Comparison of ENCODE assay signal across 33 mouse cellular contexts in genomic region chrX:110764080-110764479, GRCm38 (mm10). TPM values are rescaled to one million over a fixed set of nuclear protein-coding genes. Genes with fewer than 3 reads are reported as not detected.
DNase-seq lines count a peak whose midpoint lies in the region; ATAC-seq and TF ChIP-seq lines count a peak whose summit lies in the region.
"Had no signal": no experiment of that assay in that cellular context is flagged by ENCODE, and none has a peak within 500 bp of the region (broad histone marks: within the 10 kb centered on the region; RNA-seq: fewer than 3 reads in every experiment).

No protein-coding gene starts in this region.

- H3K9me3 ChIP-seq in MEL (replicated peaks; ENCODE audit: insufficient read depth, low read length), result no peaks in the 10 kb centered on the region
- H3K9me3 ChIP-seq: embryonic facial prominence, embryonic 10.5 days; embryonic facial prominence, embryonic 13.5 days; forebrain, embryonic 10.5 days; forebrain, embryonic 13.5 days; heart, embryonic 10.5 days; heart, embryonic 13.5 days had no signal

- no peak for TF ChIP-seq POLR2A in MEL (IDR thresholded peaks at IDR 0.05; ENCODE audit: control insufficient read depth in 1 of 2, insufficient read depth in 1 of 2, low read depth in 1 of 2, low read length in 2 of 2, poor library complexity in 1 of 2)

- TF ChIP-seq CTCF in layer of hippocampus, adult 2 months (conservative IDR thresholded peaks at IDR 0.05), result 0 out of 2 replicates have a peak, but pooled peaks have one; percentile 8
- peak in 1 of 3 experiments; percentile 56; a peak in 2 of 6 replicates for TF ChIP-seq CTCF in MEL (IDR thresholded peaks at IDR 0.05 in 2 of 3, conservative IDR thresholded peaks at IDR 0.05 in 1 of 3; ENCODE audit: control insufficient read depth in 1 of 3, insufficient read depth in 1 of 3, low read depth in 2 of 3, low read length in 3 of 3, poor library complexity in 1 of 3, severe bottlenecking in 1 of 3)

- H3K4me1 ChIP-seq in MEL (ENCODE audit: control insufficient read depth in 1 of 2, insufficient read depth in 2 of 2, low read length in 2 of 2), result no peaks in the 10 kb centered on the region
- H3K4me1 ChIP-seq: embryonic facial prominence, embryonic 10.5 days; embryonic facial prominence, embryonic 13.5 days; forebrain, embryonic 10.5 days; forebrain, embryonic 13.5 days; heart, embryonic 10.5 days; heart, embryonic 13.5 days had no signal

- no peak overlapping the region for H3K9ac ChIP-seq in MEL (ENCODE audit: control insufficient read depth, low read depth, low read length, poor library complexity, severe bottlenecking)
- H3K9ac ChIP-seq: embryonic facial prominence, embryonic 13.5 days; forebrain, embryonic 13.5 days; heart, embryonic 13.5 days; hindbrain, embryonic 14.5 days had no signal

- no peak for TF ChIP-seq EP300 in MEL (IDR thresholded peaks at IDR 0.05; ENCODE audit: low read depth in 1 of 2, low read length in 2 of 2)

- no peaks in the 10 kb centered on the region for H3K27me3 ChIP-seq in MEL (ENCODE audit: control insufficient read depth in 1 of 2, insufficient read depth in 2 of 2, low read length in 2 of 2)
- H3K27me3 ChIP-seq: CH12.LX; embryonic facial prominence, embryonic 13.5 days; forebrain, embryonic 13.5 days; heart, embryonic 13.5 days had no signal

- no peak overlapping the region for H3K4me3 ChIP-seq in layer of hippocampus, adult 2 months
- no peak overlapping the region for H3K4me3 ChIP-seq in MEL (ENCODE audit: control insufficient read depth in 1 of 2, insufficient read depth in 1 of 2, low read depth in 2 of 2, low read length in 2 of 2)
- H3K4me3 ChIP-seq: embryonic facial prominence, embryonic 10.5 days; embryonic facial prominence, embryonic 13.5 days; erythroblast, embryonic 14.5 days; forebrain, embryonic 10.5 days; forebrain, embryonic 13.5 days; heart, embryonic 10.5 days; heart, embryonic 13.5 days had no signal

- no peaks in the 10 kb centered on the region for H3K79me2 ChIP-seq in MEL (ENCODE audit: control insufficient read depth, insufficient read depth, low read length, poor library complexity)

- H3K27ac ChIP-seq in layer of hippocampus, adult 2 months, result no peak overlapping the region
- H3K27ac ChIP-seq in MEL (ENCODE audit: control insufficient read depth, low read depth, low read length), result no peak overlapping the region
- H3K27ac ChIP-seq: embryonic facial prominence, embryonic 10.5 days; embryonic facial prominence, embryonic 13.5 days; forebrain, embryonic 10.5 days; forebrain, embryonic 13.5 days; heart, embryonic 10.5 days; heart, embryonic 13.5 days; hindbrain, embryonic 14.5 days; hindbrain, postnatal 0 days had no signal

- no peak for ATAC-seq in erythroid progenitor cell, adult 5-6 weeks (replicated peaks; ENCODE audit: low FRiP score, poor library complexity, severe bottlenecking)
- no peak for ATAC-seq in granulocyte monocyte progenitor cell, adult 5-6 weeks (replicated peaks; ENCODE audit: poor library complexity, severe bottlenecking)
- ATAC-seq: forebrain, embryonic 13.5 days; forebrain, embryonic 16.5 days; hindbrain, postnatal 0 days; inflammation-experienced regulatory T-cells, adult 6 months; intestine, postnatal 0 days had no signal

- TF ChIP-seq RAD21 in MEL (IDR thresholded peaks at IDR 0.05; ENCODE audit: low read depth, low read length), result peak; percentile 54

- H3K36me3 ChIP-seq in MEL (ENCODE audit: control insufficient read depth in 1 of 2, insufficient read depth in 2 of 2, low read length in 2 of 2), result peaks cover 0 to 4% of the 10 kb centered on the region in 2 experiments; a peak in 2 of 4 replicates
- H3K36me3 ChIP-seq: embryonic facial prominence, embryonic 10.5 days; embryonic facial prominence, embryonic 13.5 days; forebrain, embryonic 10.5 days; heart, embryonic 10.5 days; heart, embryonic 13.5 days had no signal

- no peak for DNase-seq in layer of hippocampus, adult 2 months (ENCODE audit: low spot score in 2 of 2)
- DNase-seq in layer of hippocampus, adult 11-12 months (ENCODE audit: low spot score), result no peak
- DNase-seq in 416B (ENCODE audit: low read depth) (peak; percentile 14), MEL (ENCODE audit: low read depth, low spot score) (peak; percentile 46)
- peak; percentile 0 for DNase-seq in embryo, embryonic 10.5 days (ENCODE audit: low spot score)
- DNase-seq in adrenal gland, postnatal 36 days, result no peak
- DNase-seq: adrenal gland, adult 2 months; adrenal gland, postnatal 14 days; B cell, adult 2 months; cerebellum, adult 11-12 months; cerebellum, adult 8-10 months; gastrocnemius, postnatal 10 days; gastrocnemius, postnatal 36 days; heart, adult 11 months; heart, postnatal 14 days; heart, postnatal 4 days; kidney, adult 2 months had no signal

TF ChIP-seq in MEL, 35 proteins besides CTCF, POLR2A, EP300 and RAD21:
- TF ChIP-seq POLR2AphosphoS2 (IDR thresholded peaks at IDR 0.05; ENCODE audit: low read length) (no peak), ELF1 (IDR thresholded peaks at IDR 0.05; ENCODE audit: low read depth, low read length) (no peak), SMC3 (IDR thresholded peaks at IDR 0.05; ENCODE audit: low read depth, low read length) (peak; percentile 80), HCFC1 (IDR thresholded peaks at IDR 0.05; ENCODE audit: low read depth, low read length) (no peak), RCOR1 (IDR thresholded peaks at IDR 0.05; ENCODE audit: low read depth, low read length) (no peak), MYC (IDR thresholded peaks at IDR 0.05; ENCODE audit: low read depth, low read length) (0 out of 2 replicates have a peak, but pooled peaks have one; percentile 31), MAFK (IDR thresholded peaks at IDR 0.05; ENCODE audit: borderline replicate concordance, low read depth, low read length) (no peak), ZC3H11A (IDR thresholded peaks at IDR 0.05; ENCODE audit: low read depth, low read length) (peak; percentile 39), TAL1 (IDR thresholded peaks at IDR 0.05; ENCODE audit: low read length) (no peak), MAX (IDR thresholded peaks at IDR 0.05; ENCODE audit: low read length) (no peak), MAZ (IDR thresholded peaks at IDR 0.05; ENCODE audit: low read depth, low read length) (no peak), NRF1 (IDR thresholded peaks at IDR 0.05; ENCODE audit: insufficient read depth, low read depth, low read length, poor library complexity, severe bottlenecking) (no peak), USF1 (IDR thresholded peaks at IDR 0.05; ENCODE audit: low read depth, low read length) (peak; percentile 54; the same call in 1 of the 2 replicates), ZNF384 (IDR thresholded peaks at IDR 0.05; ENCODE audit: low read depth, low read length) (no peak), UBTF (IDR thresholded peaks at IDR 0.05; ENCODE audit: borderline replicate concordance, insufficient read depth, low read depth, low read length) (no peak), JUND (IDR thresholded peaks at IDR 0.05; ENCODE audit: low read depth, low read length) (no peak), MXI1 (IDR thresholded peaks at IDR 0.05; ENCODE audit: low read depth, low read length) (no peak), E2F4 (IDR thresholded peaks at IDR 0.05; ENCODE audit: borderline replicate concordance, low read depth, low read length) (no peak), MYB (IDR thresholded peaks at IDR 0.05; ENCODE audit: low read depth, low read length) (no peak), GATA1 (IDR thresholded peaks at IDR 0.05; ENCODE audit: low read depth, low read length) (no peak), USF2 (IDR thresholded peaks at IDR 0.05; ENCODE audit: borderline replicate concordance in 1 of 2, insufficient read depth in 1 of 2, low read depth in 1 of 2, low read length in 2 of 2) (0 out of 4 replicates have a peak, but pooled peaks of 1 of the 2 experiments have one; percentile 21), SIN3A (IDR thresholded peaks at IDR 0.05; ENCODE audit: low read length) (no peak), MEF2A (IDR thresholded peaks at IDR 0.05; ENCODE audit: extremely low read depth, insufficient replicate concordance, low read depth, low read length, poor library complexity, severe bottlenecking) (no peak), ZKSCAN1 (IDR thresholded peaks at IDR 0.05; ENCODE audit: low read depth, low read length) (no peak), TCF12 (IDR thresholded peaks at IDR 0.05; ENCODE audit: low read depth, low read length) (no peak)

RNA-seq across cellular contexts. Expression of gene Pou3f4, which starts 50.0 kb away (rescaled TPM):
- total RNA-seq in layer of hippocampus, adult 2 months (2021), result 1 to 10 TPM; 5.1 to 5.4 TPM
- not detected in 2 replicates for total RNA-seq in MEL (2012; rRNA removed)
- not detected for polyA plus RNA-seq in MEL (2012; ENCODE audit: insufficient read depth in 1 of 2, insufficient read length in 2 of 2, low read depth in 1 of 2, low replicate concordance in 2 of 2, missing spikeins in 1 of 2)
- not detected in 2 replicates for total RNA-seq in erythroid progenitor cell, adult 5-6 weeks (2015; ENCODE audit: low replicate concordance)
- total RNA-seq in erythroid progenitor cell, adult 5-6 weeks (2017; ENCODE audit: low replicate concordance), result not detected in 2 replicates
- not detected in 2 replicates for total RNA-seq in granulocyte monocyte progenitor cell, adult 5-6 weeks (2014; fragmentation: Nextera tagmentation)
- total RNA-seq in granulocyte monocyte progenitor cell, adult 5-6 weeks (2017), result not detected in 2 replicates
- not detected for total RNA-seq in adrenal gland, postnatal 36 days (2021)
- total RNA-seq: adrenal gland, adult 2 months; adrenal gland, postnatal 14 days; CH12.LX; common myeloid progenitor, adult 5-6 weeks; gastrocnemius, postnatal 36 days; heart, postnatal 14 days; heart, postnatal 4 days had no signal
- polyA plus RNA-seq: erythroblast, embryonic 14.5 days; inflammation-experienced regulatory T-cells, adult 6 months; kidney, adult 2 months had no signal

Comparison
In these comparisons a context has a peak if more than half of its experiments do, and no peak if none do; other contexts are left out.
1. DNase-seq: peak in 416B (single experiment), MEL (single experiment) and embryo, embryonic 10.5 days (single experiment); none in layer of hippocampus, adult 2 months (0 of 2), layer of hippocampus, adult 11-12 months (single experiment) and adrenal gland, postnatal 36 days (0 of 2).